In genomic region chr12:13100505-13101354, GRCm38 (mm10) we compare ENCODE assay signal across 10 mouse cellular contexts.
DNase-seq lines count a peak whose midpoint lies in the region; ATAC-seq lines count a peak whose summit lies in the region.
"Had no signal": no experiment of that assay in that cellular context is flagged by ENCODE, and none has a peak within 500 bp of the region (broad histone marks: within the 10 kb centered on the region; RNA-seq: fewer than 3 reads in every experiment).

No protein-coding gene starts in this region.

- no peak overlapping the region for H3K4me3 ChIP-seq in embryonic facial prominence, embryonic 13.5 days
- no peak overlapping the region for H3K4me3 ChIP-seq in limb, embryonic 10.5 days
- no peak overlapping the region for H3K4me3 ChIP-seq in neural tube, embryonic 14.5 days (ENCODE audit: low read depth, low read length)
- H3K4me3 ChIP-seq: embryonic facial prominence, embryonic 15.5 days; left cerebral cortex, adult 2 months had no signal

- no peaks in the 10 kb centered on the region for H3K36me3 ChIP-seq in embryonic facial prominence, embryonic 13.5 days
- no peaks in the 10 kb centered on the region for H3K36me3 ChIP-seq in limb, embryonic 10.5 days
- H3K36me3 ChIP-seq in neural tube, embryonic 14.5 days (ENCODE audit: control insufficient read depth, insufficient read depth, low read length): no peaks in the 10 kb centered on the region
- H3K36me3 ChIP-seq: embryonic facial prominence, embryonic 15.5 days had no signal

- H3K9me3 ChIP-seq in embryonic facial prominence, embryonic 13.5 days: no peaks in the 10 kb centered on the region
- no peaks in the 10 kb centered on the region for H3K9me3 ChIP-seq in limb, embryonic 10.5 days (replicated peaks)
- H3K9me3 ChIP-seq in neural tube, embryonic 14.5 days (ENCODE audit: control insufficient read depth, low read length): no peaks in the 10 kb centered on the region
- H3K9me3 ChIP-seq: embryonic facial prominence, embryonic 15.5 days had no signal

- peak overlapping the region; percentile 66 for H3K27ac ChIP-seq in embryonic facial prominence, embryonic 13.5 days
- H3K27ac ChIP-seq in limb, embryonic 10.5 days: peak overlapping the region; percentile 87
- H3K27ac ChIP-seq in neural tube, embryonic 14.5 days (ENCODE audit: low read depth, low read length): no peak overlapping the region
- H3K27ac ChIP-seq: embryonic facial prominence, embryonic 15.5 days; left cerebral cortex, adult 2 months had no signal

- no peaks in the 10 kb centered on the region for H3K27me3 ChIP-seq in embryonic facial prominence, embryonic 13.5 days
- H3K27me3 ChIP-seq in limb, embryonic 10.5 days (ENCODE audit: low read depth, poor library complexity, severe bottlenecking): no peaks in the 10 kb centered on the region
- H3K27me3 ChIP-seq in neural tube, embryonic 14.5 days (ENCODE audit: control insufficient read depth, insufficient read depth, low read length): no peaks in the 10 kb centered on the region
- H3K27me3 ChIP-seq: embryonic facial prominence, embryonic 15.5 days had no signal

- peak; percentile 36 for DNase-seq in ovary, postnatal 36 days (ENCODE audit: low spot score)
- no peak for DNase-seq in ovary, postnatal 10 days (ENCODE audit: low spot score)
- no peak for DNase-seq in limb, embryonic 10.5 days (ENCODE audit: low spot score)
- no peak for DNase-seq in spleen, postnatal 4 days (ENCODE audit: low spot score in 2 of 2)

- no peak overlapping the region for H3K9ac ChIP-seq in embryonic facial prominence, embryonic 13.5 days
- 0 out of 2 replicates have a peak overlapping the region, but pooled peaks have one; percentile 7 for H3K9ac ChIP-seq in neural tube, embryonic 14.5 days (replicated peaks; ENCODE audit: low read depth, low read length)
- H3K9ac ChIP-seq: embryonic facial prominence, embryonic 15.5 days had no signal

- H3K4me2 ChIP-seq in embryonic facial prominence, embryonic 13.5 days: no peak overlapping the region
- H3K4me2 ChIP-seq in neural tube, embryonic 14.5 days (ENCODE audit: low read depth, low read length): no peak overlapping the region
- H3K4me2 ChIP-seq: embryonic facial prominence, embryonic 15.5 days had no signal

- H3K4me1 ChIP-seq in embryonic facial prominence, embryonic 13.5 days: peaks cover 21% of the 10 kb centered on the region
- peaks cover 54% of the 10 kb centered on the region for H3K4me1 ChIP-seq in limb, embryonic 10.5 days
- H3K4me1 ChIP-seq in neural tube, embryonic 14.5 days (ENCODE audit: control insufficient read depth, insufficient read depth, low read length): 0 out of 2 replicates have a peak, but pooled peaks cover 4% of the 10 kb centered on the region
- H3K4me1 ChIP-seq: embryonic facial prominence, embryonic 15.5 days had no signal

- peak; percentile 21; the same call in 1 of the 2 replicates for ATAC-seq in embryonic facial prominence, embryonic 13.5 days (ENCODE audit: insufficient number of reproducible peaks, insufficient read depth, low FRiP score, low TSS enrichment, low read depth)
- ATAC-seq in neural tube, embryonic 14.5 days (ENCODE audit: low read depth): peak; percentile 65
- no peak for ATAC-seq in erythroblast, adult 5-6 weeks (replicated peaks; ENCODE audit: low FRiP score, poor library complexity, severe bottlenecking)
- no peak for ATAC-seq in frontal cortex, adult (ENCODE audit: low TSS enrichment)

- 30% methylated on average over 12 of the region's 12 CpGs for WGBS in embryonic facial prominence, embryonic 13.5 days
- 5% methylated on average over 12 of the region's 12 CpGs for WGBS in limb, embryonic 10.5 days
- WGBS in neural tube, embryonic 14.5 days: 12% methylated on average over 12 of the region's 12 CpGs

Comparison
In these comparisons a context has a peak if more than half of its experiments do, and no peak if none do; other contexts are left out.
1. ATAC-seq: peak in embryonic facial prominence, embryonic 13.5 days (single experiment) and neural tube, embryonic 14.5 days (single experiment); none in erythroblast, adult 5-6 weeks (single experiment) and frontal cortex, adult (single experiment).